Mouse (Mus musculus) forebrain, embryonic 15.5 days (tissue): ENCODE results near the gene Dgkh. TPM values are rescaled to one million over a fixed set of nuclear protein-coding genes. Genes with fewer than 3 reads are reported as not detected.
"Not testable (repeated sequence)": the region's sequence is repeated elsewhere in the genome, so short reads cannot be mapped to it uniquely, and the experiment has no call there.

ENCODE experiments used
- ATAC-seq: fragments of 200-750 bp; cut with Nextera tagmentation; replicated peaks from 2 replicates; pipeline ENCODE4 v1.8.0; 2017; ENCODE audit warnings: mild to moderate bottlenecking, moderate TSS enrichment, moderate library complexity
- H3K27ac ChIP-seq: fragments of 300-500 bp; sonication (generic); replicated peaks from 2 replicates; pipeline ENCODE4 v1.5.1; 2015; ENCODE audit warnings: mild to moderate bottlenecking, inconsistent platforms
- H3K27me3 ChIP-seq: fragments of 300-500 bp; sonication (generic); 2 replicates; pipeline ENCODE4 v1.6.1; 2015; ENCODE audit warnings: inconsistent platforms
- H3K36me3 ChIP-seq: fragments of 300-500 bp; sonication (generic); 2 replicates; pipeline ENCODE4 v1.6.1; 2015; ENCODE audit warnings: mild to moderate bottlenecking, inconsistent platforms
- H3K4me1 ChIP-seq: fragments of 300-500 bp; sonication (generic); 2 replicates; pipeline ENCODE4 v1.6.1; 2015; ENCODE audit warnings: inconsistent platforms
- H3K4me2 ChIP-seq: fragments of 300-500 bp; sonication (generic); replicated peaks from 2 replicates; pipeline ENCODE4 v1.6.1; 2015; ENCODE audit warnings: mild to moderate bottlenecking, inconsistent platforms
- H3K4me3 ChIP-seq: fragments of 300-500 bp; sonication (generic); 2 replicates; pipeline ENCODE4 v1.5.1; 2015; ENCODE audit warnings: mild to moderate bottlenecking, inconsistent platforms
- H3K9ac ChIP-seq: fragments of 300-500 bp; sonication (generic); replicated peaks from 2 replicates; pipeline ENCODE4 v1.6.1; 2015; ENCODE audit warnings: mild to moderate bottlenecking, inconsistent platforms
- H3K9me3 ChIP-seq: fragments of 300-500 bp; sonication (generic); 2 replicates; pipeline ENCODE4 v1.6.1; 2016; ENCODE audit warnings: inconsistent platforms
- WGBS: fragments of 180-500 bp; shearing (Covaris S2); methylation state at CpG from one replicate; pipeline ENCODE4 v1.1.7; 2015; ENCODE audit warnings: mixed read lengths; 5-methylcytosine and 5-hydroxymethylcytosine counted together
- polyA plus RNA-seq: library from polyadenylated mRNA; unstranded; fragments of >200 nt; fragmentation: Nextera tagmentation; extraction: Ambion mirVana; gene quantifications from 2 replicates; pipeline ENCODE4 v1.2.1, GENCODE M21; 2015

The Dgkh gene
- polyA plus RNA-seq, 1 experiment from 2014 or later, result 2.6 TPM

DNA sequence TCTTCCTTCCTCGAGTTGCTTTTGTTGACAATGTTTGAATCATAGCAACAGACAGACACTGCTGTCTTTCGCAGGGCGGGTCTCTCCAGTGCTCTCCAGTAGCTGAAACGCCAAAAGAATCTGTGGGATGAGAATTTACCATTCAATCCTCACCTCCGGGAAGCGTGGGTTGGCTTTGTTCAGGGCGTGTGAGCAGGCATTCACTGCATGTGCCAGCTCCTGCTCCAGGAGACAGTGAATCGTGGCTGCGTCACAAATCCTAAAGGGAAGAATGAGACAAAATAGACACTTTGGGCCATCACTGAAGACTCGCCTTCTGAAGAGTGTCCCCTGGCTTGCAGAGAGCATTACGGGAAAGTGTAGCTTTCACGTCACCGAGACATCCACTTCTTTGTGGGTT lies 148.4 kb downstream of the Dgkh start:
- Histone ChIP-seq H3K27ac (no peak overlapping the region), H3K4me3 (no peak overlapping the region), H3K27me3 (no peaks in the 10 kb centered on the region), H3K4me1 (no peaks in the 10 kb centered on the region), H3K4me2 (no peak overlapping the region), H3K9me3 (no peaks in the 10 kb centered on the region), H3K36me3 (peaks cover 24% of the 10 kb centered on the region; the same call in 1 of the 2 replicates), H3K9ac (no peak overlapping the region)
- ATAC-seq, result no peak
- WGBS, result 89% methylated on average over 13 of the region's 13 CpGs

DNA sequence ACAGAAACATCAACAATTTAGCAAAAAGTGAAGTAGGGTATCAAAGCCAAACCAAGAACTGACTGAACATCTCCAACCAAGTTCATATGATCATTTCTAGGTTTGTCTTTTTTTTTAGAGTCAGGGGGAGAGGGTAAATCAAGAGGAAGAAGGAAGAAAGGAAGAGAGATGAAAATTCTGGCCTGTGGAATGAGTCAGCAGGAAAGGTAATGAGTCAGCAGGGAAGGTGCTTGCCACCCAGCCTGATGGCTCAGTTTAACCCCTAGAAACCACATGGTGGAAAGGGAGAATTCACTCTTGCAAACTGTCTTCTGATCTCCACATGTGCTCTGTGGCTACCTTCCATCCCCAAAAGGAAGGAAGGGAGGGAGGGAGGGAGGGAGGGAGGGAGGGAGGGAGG lies 149.4 kb downstream of the Dgkh start:
- Histone ChIP-seq H3K4me2 (no peak overlapping the region), H3K4me1 (no peaks in the 10 kb centered on the region), H3K9me3 (no peaks in the 10 kb centered on the region), H3K36me3 (peaks cover 24% of the 10 kb centered on the region; the same call in 1 of the 2 replicates), H3K4me3 (no peak overlapping the region), H3K27me3 (no peaks in the 10 kb centered on the region), H3K27ac (no peak overlapping the region), H3K9ac (no peak overlapping the region)
- no peak for ATAC-seq

GRCm38 (mm10) chr14:78575899-78576298 lies 156.7 kb downstream of the Dgkh start:
- H3K27ac ChIP-seq, result no peak overlapping the region
- no peak overlapping the region for H3K9ac ChIP-seq
- H3K27me3 ChIP-seq, result no peaks in the 10 kb centered on the region
- no peaks in the 10 kb centered on the region for H3K9me3 ChIP-seq
- 83% methylated on average over 13 of the region's 13 CpGs for WGBS
- H3K36me3 ChIP-seq, result peaks cover 12% of the 10 kb centered on the region
- no peak overlapping the region for H3K4me2 ChIP-seq
- H3K4me1 ChIP-seq, result no peaks in the 10 kb centered on the region
- ATAC-seq, result no peak
- no peak overlapping the region for H3K4me3 ChIP-seq

GRCm38 (mm10) chr14:78568410-78568809 lies 164.2 kb downstream of the Dgkh start:
- H3K4me3 ChIP-seq, result no peak overlapping the region
- no peaks in the 10 kb centered on the region for H3K27me3 ChIP-seq
- no peak overlapping the region for H3K9ac ChIP-seq
- ATAC-seq, result no peak
- no peaks in the 10 kb centered on the region for H3K4me1 ChIP-seq
- H3K36me3 ChIP-seq, result peaks cover 5% of the 10 kb centered on the region; the same call in 1 of the 2 replicates
- no peak overlapping the region for H3K27ac ChIP-seq
- no peak overlapping the region for H3K4me2 ChIP-seq
- H3K9me3 ChIP-seq, result no peaks in the 10 kb centered on the region
- 93% methylated on average over 5 of the region's 5 CpGs for WGBS

DNA sequence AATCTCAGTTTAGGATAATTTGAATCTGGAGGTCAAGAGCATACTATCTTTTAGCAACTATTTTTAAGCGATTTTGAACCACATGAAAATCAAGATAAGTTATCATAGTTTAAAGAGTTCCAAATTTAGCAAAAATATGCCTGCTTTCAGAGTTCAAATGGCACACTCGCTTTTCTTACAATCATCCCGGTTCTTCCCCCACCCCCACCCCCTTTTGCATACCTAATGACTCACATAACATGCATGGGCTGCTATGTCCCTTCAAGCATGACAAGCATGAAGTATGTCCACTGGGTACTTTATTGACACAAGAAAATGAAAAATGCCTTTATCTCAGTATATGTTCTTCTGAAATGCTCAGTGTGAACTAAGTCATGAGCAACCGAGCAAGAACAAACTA lies 166.1 kb downstream of the Dgkh start:
- H3K4me1 ChIP-seq, result no peaks in the 10 kb centered on the region
- H3K4me3 ChIP-seq, result no peak overlapping the region
- no peak overlapping the region for H3K4me2 ChIP-seq
- no peaks in the 10 kb centered on the region for H3K27me3 ChIP-seq
- no peak for ATAC-seq
- H3K36me3 ChIP-seq, result no peaks in the 10 kb centered on the region
- no peak overlapping the region for H3K27ac ChIP-seq
- H3K9me3 ChIP-seq, result no peaks in the 10 kb centered on the region
- no peak overlapping the region for H3K9ac ChIP-seq
- 85% methylated on average over 4 of the region's 4 CpGs for WGBS

- Histone ChIP-seq H3K36me3 (no peaks in the 10 kb centered on the region), H3K4me1 (no peaks in the 10 kb centered on the region), H3K9me3 (no peaks in the 10 kb centered on the region), H3K4me3 (no peak overlapping the region), H3K27me3 (no peaks in the 10 kb centered on the region), H3K27ac (no peak overlapping the region), H3K9ac (no peak overlapping the region), H3K4me2 (no peak overlapping the region)
- no peak for ATAC-seq
- WGBS, result 85% methylated on average over 2 of the region's 2 CpGs
These were observed 168.3 kb downstream of the Dgkh start for GRCm38 (mm10) chr14:78564292-78564691.

DNA sequence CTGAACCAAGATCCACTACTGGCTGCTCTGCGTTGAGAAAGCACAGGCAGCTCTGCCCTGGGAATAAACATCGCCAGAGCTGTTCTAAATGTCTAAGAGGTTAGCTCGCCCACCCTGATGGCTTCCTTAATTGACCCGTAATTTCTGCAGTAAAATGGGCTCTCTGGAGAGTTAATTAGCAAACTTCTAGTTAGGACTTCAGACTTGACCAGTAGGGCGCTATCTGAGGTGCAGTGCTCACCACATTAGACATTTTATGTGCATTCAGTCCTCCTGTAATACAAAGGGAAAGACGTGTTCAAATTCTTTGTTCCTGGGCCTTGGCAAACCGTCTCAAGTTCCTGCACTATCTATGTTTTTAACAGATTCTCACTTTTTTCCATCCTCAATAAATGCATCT lies 169.4 kb downstream of the Dgkh start:
- Histone ChIP-seq H3K4me2 (no peak overlapping the region), H3K27me3 (no peaks in the 10 kb centered on the region), H3K9me3 (no peaks in the 10 kb centered on the region), H3K36me3 (no peaks in the 10 kb centered on the region), H3K27ac (no peak overlapping the region), H3K4me1 (no peaks in the 10 kb centered on the region), H3K4me3 (no peak overlapping the region), H3K9ac (no peak overlapping the region)
- 50% methylated on average over 7 of the region's 7 CpGs for WGBS
- no peak for ATAC-seq

DNA sequence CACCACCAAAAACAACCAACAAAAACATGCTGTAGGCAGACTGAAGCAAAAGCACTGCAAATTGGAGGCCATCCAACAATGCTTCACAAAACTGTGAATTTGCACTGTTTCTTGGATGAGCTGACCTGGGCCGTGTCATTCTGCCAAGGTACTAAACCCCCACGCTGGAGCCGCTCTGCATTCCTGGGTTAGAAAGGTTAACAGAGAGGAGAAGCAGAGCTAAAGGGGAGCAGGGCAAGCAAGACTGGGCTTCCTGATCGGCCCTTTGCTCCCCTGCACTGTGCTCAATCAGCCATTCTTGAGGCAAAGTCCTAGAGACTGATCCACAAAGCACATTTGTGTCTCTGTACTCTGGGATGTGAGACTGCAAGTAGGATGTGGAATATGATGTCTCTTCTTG lies 170.5 kb downstream of the Dgkh start:
- H3K4me3 ChIP-seq, result no peak overlapping the region
- no peak overlapping the region for H3K27ac ChIP-seq
- H3K27me3 ChIP-seq, result no peaks in the 10 kb centered on the region
- 73% methylated on average over 4 of the region's 4 CpGs for WGBS
- ATAC-seq, result no peak
- no peaks in the 10 kb centered on the region for H3K36me3 ChIP-seq
- no peak overlapping the region for H3K4me2 ChIP-seq
- no peaks in the 10 kb centered on the region for H3K9me3 ChIP-seq
- H3K9ac ChIP-seq, result no peak overlapping the region
- no peaks in the 10 kb centered on the region for H3K4me1 ChIP-seq

DNA sequence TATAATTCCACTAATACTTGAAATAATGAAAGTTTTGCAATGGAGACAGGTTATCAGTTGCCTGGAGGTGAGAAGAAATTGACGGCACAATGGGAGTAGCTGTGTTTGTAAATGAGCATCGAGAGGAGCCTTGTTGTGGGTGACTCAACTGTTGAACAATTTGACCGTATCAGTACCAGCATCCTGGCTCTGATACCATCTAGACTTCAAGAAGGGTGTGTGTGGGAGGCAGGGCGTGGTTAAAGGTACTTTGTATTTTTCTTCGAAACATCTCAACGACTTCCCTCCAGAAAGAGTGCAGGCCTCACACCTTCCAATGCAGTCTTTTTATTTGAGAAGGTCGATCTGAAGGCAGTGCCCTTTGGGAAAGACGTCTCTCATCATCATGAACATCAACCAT lies 173.5 kb downstream of the Dgkh start:
- no peak for ATAC-seq
- Histone ChIP-seq H3K9ac (no peak overlapping the region), H3K4me2 (no peak overlapping the region), H3K36me3 (no peaks in the 10 kb centered on the region), H3K27me3 (no peaks in the 10 kb centered on the region), H3K9me3 (no peaks in the 10 kb centered on the region), H3K4me1 (no peaks in the 10 kb centered on the region), H3K4me3 (no peak overlapping the region), H3K27ac (no peak overlapping the region)
- WGBS, result 94% methylated on average over 8 of the region's 8 CpGs

GRCm38 (mm10) chr14:78554830-78555229 lies 177.7 kb downstream of the Dgkh start:
- not testable (repeated sequence) for H3K27me3 ChIP-seq, H3K9me3 ChIP-seq, H3K36me3 ChIP-seq, H3K9ac ChIP-seq, H3K4me2 ChIP-seq, H3K27ac ChIP-seq, H3K4me1 ChIP-seq, H3K4me3 ChIP-seq
- WGBS, result 18% methylated on average over 3 of the region's 3 CpGs
- ATAC-seq, result peak; percentile 29; the same call in 1 of the 2 replicates

DNA sequence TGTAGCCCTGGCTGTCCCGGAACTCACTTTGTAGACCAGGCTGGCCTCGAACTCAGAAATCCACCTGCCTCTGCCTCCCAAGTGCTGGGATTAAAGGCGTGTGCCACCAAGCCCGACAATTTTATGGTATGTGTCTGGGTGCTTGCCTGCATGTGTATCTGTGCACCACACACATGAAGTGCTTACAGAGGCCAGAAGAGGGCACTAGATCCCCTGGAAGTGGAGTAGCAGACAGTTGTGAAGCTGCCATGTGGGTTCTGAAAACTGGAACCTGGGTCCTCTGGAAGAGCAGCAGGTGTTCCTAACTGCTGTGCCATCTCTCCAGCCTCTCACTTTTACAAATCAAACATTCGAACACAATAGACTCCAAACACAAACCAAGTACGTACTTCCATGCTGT lies 178.9 kb downstream of the Dgkh start:
- no peak overlapping the region for H3K4me3 ChIP-seq
- no peak overlapping the region for H3K9ac ChIP-seq
- no peak overlapping the region for H3K4me2 ChIP-seq
- no peaks in the 10 kb centered on the region for H3K36me3 ChIP-seq
- no peak for ATAC-seq
- WGBS, result 94% methylated on average over 6 of the region's 6 CpGs
- no peak overlapping the region for H3K27ac ChIP-seq
- no peaks in the 10 kb centered on the region for H3K4me1 ChIP-seq
- no peaks in the 10 kb centered on the region for H3K27me3 ChIP-seq
- no peaks in the 10 kb centered on the region for H3K9me3 ChIP-seq

DNA sequence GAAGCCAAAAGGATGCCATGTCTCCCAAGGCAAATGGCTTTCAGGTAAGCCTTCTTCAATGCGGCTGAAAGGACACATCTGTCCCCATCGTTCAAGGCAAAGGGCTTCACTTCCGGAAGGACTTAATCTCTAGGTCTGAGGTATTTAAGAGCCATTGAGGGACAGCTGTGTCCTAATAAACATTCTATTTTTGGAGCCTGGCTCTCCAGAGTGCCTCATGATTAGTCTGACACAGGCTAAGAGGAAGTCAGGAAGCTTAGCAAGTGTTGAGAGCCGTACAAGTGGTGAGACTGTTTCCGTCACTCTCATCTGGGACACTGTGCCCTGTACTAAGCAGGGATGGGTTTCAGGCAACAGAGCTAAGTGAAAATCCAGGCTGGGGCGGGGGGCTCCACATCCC lies 183.8 kb downstream of the Dgkh start:
- no peaks in the 10 kb centered on the region for H3K36me3 ChIP-seq
- no peak for ATAC-seq
- H3K27ac ChIP-seq, result no peak overlapping the region
- WGBS, result 84% methylated on average over 6 of the region's 6 CpGs
- H3K4me1 ChIP-seq, result no peaks in the 10 kb centered on the region
- no peak overlapping the region for H3K4me3 ChIP-seq
- no peaks in the 10 kb centered on the region for H3K27me3 ChIP-seq
- no peak overlapping the region for H3K9ac ChIP-seq
- no peaks in the 10 kb centered on the region for H3K9me3 ChIP-seq
- H3K4me2 ChIP-seq, result no peak overlapping the region

- 77% methylated on average over 3 of the region's 3 CpGs for WGBS
These were observed 191.3 kb downstream of the Dgkh start for GRCm38 (mm10) chr14:78541319-78541718.

More at GRCm38 (mm10) chr14:78541319-78541718, 191.3 kb downstream of the Dgkh start:
- no peaks in the 10 kb centered on the region for H3K36me3 ChIP-seq
- no peak overlapping the region for H3K9ac ChIP-seq
- no peak for ATAC-seq
- H3K4me2 ChIP-seq, result no peak overlapping the region
- H3K9me3 ChIP-seq, result no peaks in the 10 kb centered on the region
- peaks cover 12% of the 10 kb centered on the region for H3K4me1 ChIP-seq
- no peaks in the 10 kb centered on the region for H3K27me3 ChIP-seq
- H3K27ac ChIP-seq, result no peak overlapping the region
- no peak overlapping the region for H3K4me3 ChIP-seq
